Mouse (Mus musculus) left cerebral cortex, adult 9 months (tissue): ENCODE measurements around the gene Sema4f.
A peak's percentile ranks its signal among the peaks of the same experiment; 100 is the strongest.

Experiments used
- DNase-seq, 2 experiments: peaks; one replicate each; pipeline ENCODE4 v3.0.0; 2022; ENCODE audit warnings: low spot score in 2 of 2

Sema4f gene

GRCm38 (mm10) chr6:82915889-82916288 is 23.7 kb downstream of the Sema4f start:
- peak in 1 of 2 experiments; percentile 61 for DNase-seq

- no peak for DNase-seq
Measured at GRCm38 (mm10) chr6:82913336-82914247, 26.0 kb downstream of the Sema4f start.

- DNase-seq, result no peak
Measured at GRCm38 (mm10) chr6:82911303-82911702, 28.3 kb downstream of the Sema4f start.

DNA sequence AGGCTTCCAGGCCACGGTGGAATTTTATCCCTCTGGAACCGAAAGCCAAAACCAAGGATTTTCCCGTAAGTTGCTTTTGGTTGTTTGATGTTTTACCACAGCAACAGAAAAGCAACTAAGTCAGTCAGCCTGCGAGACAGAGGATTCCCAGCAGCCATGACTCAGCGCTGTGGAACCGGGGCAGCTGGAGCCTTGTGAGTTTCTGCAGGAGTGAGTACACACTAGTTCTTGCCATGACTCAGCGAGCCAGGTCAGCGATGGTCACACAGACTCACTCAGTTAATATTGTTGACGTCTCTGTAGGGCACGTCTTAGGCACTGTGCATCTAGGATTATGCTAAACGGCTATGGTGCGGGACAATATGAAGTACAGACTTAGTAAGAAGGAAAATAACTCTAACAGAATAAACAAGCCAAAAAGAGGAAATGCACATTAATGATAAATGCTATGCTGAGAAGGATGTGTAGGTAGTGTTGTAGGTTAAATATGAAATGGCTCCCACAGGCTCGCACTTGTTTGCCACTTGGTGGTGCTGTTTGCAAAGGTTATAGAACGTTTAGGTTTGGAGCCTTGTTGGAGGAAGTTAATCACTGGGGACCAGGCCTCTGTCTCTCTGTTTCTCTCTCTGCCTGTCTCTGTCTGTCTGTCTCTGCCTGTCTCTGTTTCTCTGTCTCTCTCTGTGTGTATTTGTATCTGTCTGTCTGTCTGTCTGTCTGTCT is 30.3 kb downstream of the Sema4f start:
- peak in 1 of 2 experiments; percentile 59 for DNase-seq

DNA sequence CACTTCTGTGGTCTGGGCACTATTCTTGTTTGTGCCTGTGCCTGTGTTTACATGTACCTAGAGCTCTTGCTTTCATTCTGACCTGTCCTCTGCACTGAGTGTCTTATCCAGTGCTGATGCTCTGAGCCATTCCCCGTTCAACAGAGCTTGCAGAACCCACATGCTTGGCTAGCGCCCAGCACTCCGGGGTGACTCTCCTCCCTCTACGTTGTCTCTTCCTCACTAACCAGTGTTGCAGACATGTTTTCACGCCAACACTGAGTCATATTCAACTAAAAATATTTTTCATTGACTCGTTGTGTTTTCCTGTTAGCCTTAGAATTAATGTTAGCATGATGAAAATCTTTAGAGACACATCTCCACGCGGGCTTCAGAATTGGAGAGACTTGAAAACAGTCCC is 31.5 kb downstream of the Sema4f start:
- peak in 1 of 2 experiments; percentile 28 for DNase-seq

DNA sequence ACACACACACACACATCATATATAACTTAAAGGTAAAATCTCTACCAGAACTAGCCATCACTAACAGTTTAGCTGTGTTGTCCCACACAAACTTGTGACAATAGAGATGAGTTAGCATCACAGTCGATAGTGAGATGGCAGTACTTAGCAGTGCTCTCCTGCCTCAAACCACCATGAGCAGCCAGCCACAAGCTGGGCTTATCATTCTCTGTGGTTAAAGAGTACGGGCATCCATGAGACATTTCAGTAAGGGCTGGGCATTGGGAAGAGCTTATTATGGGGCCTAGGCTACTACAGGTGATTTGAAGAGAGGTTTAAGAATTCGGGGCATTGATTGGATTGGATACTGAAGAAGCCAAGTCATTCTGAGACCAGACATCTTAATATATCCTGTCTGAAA is 32.6 kb downstream of the Sema4f start:
- DNase-seq, result no peak

GRCm38 (mm10) chr6:82902559-82902958 is 37.0 kb downstream of the Sema4f start:
- DNase-seq, result no peak

DNA sequence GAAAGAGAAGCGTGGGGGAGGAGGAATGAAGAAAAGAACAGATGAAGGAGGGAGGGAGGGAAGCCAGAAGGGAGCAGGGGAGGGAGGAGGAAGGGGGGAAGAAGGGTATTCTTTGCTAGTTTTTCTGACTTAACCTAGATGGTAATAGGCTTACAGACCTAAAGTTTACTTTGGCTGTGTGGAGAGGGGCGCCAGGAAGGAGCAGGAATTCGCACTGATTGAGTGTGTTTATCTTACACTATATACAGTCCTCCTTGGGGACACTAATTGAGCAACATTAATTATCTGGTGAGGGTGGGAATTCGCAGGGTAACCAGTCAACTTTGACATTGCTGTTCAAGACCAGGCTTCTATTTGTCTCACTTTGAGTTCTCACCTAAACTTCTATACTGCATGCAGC is 40.8 kb downstream of the Sema4f start:
- no peak for DNase-seq

DNA sequence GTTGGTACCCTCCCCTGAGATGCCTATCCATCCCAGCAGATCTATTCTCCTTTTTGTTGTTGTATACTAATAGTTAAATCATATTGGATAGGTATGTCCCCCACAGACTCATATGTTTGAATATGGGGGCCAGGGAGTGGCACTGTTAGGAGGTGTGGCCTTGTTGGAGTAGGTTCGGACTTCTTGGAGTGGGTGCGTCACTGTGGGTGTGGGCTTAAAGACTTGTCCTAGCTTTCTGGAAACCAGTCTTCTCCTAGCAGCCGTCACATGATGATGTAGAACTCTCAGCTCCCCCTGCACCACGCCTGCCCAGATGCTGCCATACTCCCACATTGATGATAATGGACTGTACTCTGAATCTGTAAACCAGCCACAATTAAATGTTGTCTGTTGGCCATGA is 41.3 kb downstream of the Sema4f start:
- no peak for DNase-seq

- no peak for DNase-seq
Measured at GRCm38 (mm10) chr6:82897311-82897710, 42.3 kb downstream of the Sema4f start.

- DNase-seq, result no peak
Measured at GRCm38 (mm10) chr6:82893415-82893814, 46.2 kb downstream of the Sema4f start.

GRCm38 (mm10) chr6:82892540-82892939 is 47.0 kb downstream of the Sema4f start:
- DNase-seq, result no peak

DNA sequence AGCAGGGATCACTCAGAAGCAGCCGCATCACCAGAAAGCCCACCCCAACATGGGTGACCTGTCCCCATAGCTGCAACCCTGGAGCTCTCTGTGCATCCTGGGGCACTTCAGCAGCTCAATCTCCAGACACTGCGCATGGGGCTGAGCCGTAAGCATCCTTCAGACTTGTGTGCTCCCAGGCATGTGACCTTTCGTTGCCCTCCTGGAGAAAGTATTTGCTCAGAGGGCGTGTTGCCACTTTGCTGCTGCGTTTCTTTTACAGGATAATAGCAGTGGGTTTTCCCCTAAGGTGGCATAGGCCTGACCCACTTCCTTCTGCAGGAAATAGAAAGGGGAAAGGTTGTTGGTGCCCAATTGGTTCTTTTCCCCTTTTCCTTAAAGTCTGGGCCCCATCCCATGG is 48.1 kb downstream of the Sema4f start:
- DNase-seq, result no peak

DNA sequence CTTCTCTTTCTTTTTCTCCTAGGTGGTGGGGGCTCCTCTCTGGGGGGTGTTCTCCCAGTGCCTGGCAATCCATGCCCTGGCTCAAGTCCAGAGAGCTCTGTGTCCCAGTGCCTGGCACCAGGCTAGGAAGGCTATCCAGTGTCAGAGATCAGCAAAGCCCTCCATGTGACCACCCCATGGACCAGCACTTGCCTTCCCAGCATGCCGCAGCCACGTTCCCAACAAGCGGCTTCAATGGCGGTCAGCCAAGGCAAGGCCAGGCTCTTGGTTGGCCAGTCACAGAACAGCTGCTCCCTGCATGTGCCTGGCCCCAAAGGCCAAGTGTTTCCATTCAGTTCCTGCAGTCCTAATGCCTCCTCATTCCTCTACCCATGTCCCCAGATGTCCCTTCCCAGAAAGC is 53.2 kb downstream of the Sema4f start:
- DNase-seq, result no peak

DNA sequence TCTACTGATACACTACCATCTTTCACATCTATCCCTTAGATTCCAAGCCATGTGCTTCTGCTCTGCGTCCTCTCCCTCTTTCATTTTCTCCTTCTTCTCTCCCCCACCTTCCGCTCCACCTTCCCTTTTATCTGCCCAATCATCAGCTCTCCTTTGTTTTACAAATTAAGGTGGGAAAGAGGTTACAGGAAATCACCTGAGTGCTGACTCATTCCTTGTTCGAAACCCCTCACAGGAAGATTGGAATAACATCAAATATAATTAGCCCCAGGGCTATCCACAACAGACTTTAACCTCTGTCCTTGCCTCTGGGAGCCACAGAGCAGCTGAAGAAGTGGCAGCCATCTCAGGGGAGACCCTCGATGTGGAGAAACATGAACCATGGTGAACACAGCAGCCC is 53.7 kb downstream of the Sema4f start:
- DNase-seq, result no peak

DNA sequence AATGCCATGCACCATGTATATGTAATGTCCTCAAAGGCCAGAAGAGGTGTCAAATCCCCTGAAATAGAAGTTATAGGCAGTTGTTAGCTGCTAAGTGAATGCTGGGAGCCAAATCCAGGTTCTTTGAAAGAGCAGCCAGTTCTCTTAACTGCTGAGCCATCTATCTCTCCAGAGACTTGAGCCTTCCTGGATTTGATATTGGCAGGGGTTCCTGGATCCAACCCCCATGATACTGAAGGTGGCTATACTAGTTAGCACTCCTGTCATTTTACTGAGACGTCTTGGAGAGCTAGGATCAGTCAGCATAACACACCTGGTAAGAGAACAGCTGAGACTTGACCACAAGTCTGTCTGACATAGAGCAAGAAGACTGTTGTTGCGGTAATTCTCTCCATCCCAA is 54.1 kb downstream of the Sema4f start:
- no peak for DNase-seq

DNA sequence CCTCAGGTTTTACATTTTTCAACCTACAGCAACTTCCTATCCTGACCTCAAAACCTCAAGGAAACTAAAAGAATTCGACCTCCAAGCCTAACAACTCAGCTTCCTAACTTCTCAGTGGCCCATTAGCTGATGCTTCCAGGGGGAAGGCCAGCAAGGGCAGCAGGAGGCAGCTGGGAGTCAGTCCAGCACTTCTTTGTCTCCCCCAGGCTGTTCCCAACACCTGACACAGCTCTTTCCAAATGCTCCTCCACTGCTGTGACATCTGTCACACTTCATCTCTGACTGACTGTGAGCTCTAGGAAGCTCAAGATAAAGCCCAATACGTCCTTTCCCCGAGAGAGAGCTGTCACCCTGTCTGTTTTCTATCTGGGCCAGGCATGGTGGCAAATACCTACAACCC is 55.0 kb downstream of the Sema4f start:
- no peak for DNase-seq

- DNase-seq, result peak in 1 of 2 experiments; percentile 42
Measured at GRCm38 (mm10) chr6:82881485-82882096, 58.0 kb downstream of the Sema4f start.

GRCm38 (mm10) chr6:82880807-82881206 is 58.8 kb downstream of the Sema4f start:
- no peak for DNase-seq

DNA sequence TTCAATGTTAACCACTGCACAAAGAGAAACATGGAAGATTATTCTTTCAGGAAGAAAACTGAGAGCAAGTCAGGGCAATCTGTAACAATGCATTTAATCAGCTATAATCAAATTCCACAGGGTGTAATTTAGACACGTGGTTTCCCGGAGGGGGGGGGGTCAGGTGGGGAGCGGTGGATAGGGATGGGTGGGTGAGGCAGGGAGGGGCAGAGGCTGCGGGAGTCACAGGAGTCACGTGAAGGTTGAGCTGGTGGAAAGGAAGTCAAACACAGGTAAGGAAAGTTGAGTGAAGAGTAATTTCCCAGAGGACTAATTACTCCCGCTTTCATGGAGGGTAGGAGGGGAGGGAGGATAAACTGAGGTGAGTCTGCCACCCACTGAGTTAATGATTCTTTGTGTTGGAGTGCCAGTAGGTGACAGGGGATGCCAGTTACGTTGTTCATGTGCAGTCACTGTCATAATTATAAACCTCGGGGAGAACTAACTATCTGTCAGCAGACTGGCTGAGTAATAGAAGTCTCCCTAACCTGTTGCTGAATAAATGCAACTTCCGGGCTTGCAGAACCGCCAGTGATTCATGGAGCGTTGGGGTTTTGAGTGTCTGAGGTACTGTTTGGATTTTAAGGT is 60.0 kb downstream of the Sema4f start:
- no peak for DNase-seq

DNA sequence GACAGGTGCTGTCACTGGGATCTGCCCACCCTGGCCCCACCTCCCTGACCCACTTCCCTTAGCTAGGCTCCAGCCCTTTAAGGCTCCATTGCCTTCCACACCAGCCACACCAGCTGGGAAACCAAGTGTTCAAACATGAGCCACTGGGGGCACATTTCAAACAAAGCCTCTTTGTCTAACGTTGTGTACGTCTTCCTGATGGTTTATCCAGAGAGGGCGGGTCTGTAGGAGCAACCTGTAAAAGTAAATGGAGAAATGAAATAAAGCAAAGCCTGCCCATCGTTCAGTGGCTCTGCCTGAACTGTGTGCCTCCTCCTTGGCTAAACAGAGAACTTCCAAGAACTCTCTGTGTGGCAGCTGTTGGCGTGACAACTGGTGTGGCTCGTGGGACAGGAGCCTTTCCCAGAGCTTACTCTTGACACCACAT is 64.0 kb downstream of the Sema4f start:
- DNase-seq, result no peak

DNA sequence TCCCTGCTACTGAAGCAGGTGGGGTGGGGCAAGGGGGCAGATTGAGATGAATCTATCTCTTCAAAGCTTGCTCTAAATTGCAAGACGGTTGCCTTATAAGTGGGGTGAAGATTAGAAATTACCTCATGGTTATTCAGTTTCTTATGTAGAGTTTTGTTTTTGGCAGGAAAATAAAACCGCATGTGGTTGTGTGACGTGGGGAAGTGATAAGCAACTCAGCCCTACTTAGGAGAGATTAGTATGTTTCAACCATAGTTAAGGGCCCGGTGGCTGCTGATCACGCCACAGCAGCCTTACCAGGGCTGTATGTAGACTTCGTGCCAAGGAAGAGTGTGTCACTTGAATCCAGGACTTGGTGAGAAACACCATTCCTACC is 67.2 kb downstream of the Sema4f start:
- DNase-seq, result no peak
